Mouse (Mus musculus): Measurements from ENCODE around the gene Pald1.
A peak's percentile ranks its signal among the peaks of the same experiment; 100 is the strongest.

Pald1 gene

DNA sequence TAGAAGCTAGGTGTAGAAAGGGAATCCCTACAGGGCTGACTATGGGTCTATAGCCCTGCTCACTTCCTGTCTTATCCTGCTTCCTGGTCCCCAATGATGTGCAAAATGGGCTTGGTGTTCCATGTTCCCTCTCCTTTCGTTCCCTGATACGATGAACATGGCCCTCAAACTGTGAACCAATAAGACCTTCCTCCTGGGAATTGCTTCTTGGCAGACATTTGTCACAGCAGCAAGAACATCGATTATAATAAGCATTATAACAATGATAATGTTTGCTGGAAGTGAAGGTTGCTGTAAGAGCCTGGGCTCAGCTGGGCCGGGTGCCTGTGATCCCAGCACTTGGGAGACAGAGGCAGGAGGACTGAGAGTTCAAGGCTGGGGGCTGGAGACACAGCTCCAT, 99.0 kb downstream of the Pald1 start:
- DNase-seq (ENCODE audit: extremely low spot score, low read depth, low spot score), result no peak

DNA sequence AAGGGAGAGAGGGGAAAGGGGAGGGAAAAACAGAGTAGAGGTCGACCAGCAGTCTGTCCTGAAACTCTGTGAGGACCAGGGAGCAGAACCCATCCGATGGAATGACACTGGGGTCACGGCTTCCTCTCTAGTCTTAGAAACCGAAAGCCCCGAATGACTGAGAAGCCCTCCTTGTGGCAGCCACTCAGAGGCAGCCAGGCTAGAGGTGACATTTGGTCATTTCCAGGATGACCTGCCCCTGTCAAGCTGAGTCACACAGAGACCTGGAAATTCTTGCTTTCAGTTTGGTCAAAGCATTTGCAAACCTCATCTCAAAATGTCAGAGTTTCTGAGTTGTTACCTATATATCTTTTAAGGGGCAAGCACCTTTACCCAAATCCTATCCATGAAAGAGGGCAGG, 102.2 kb downstream of the Pald1 start:
- DNase-seq (ENCODE audit: extremely low spot score, low read depth, low spot score), result no peak

DNA sequence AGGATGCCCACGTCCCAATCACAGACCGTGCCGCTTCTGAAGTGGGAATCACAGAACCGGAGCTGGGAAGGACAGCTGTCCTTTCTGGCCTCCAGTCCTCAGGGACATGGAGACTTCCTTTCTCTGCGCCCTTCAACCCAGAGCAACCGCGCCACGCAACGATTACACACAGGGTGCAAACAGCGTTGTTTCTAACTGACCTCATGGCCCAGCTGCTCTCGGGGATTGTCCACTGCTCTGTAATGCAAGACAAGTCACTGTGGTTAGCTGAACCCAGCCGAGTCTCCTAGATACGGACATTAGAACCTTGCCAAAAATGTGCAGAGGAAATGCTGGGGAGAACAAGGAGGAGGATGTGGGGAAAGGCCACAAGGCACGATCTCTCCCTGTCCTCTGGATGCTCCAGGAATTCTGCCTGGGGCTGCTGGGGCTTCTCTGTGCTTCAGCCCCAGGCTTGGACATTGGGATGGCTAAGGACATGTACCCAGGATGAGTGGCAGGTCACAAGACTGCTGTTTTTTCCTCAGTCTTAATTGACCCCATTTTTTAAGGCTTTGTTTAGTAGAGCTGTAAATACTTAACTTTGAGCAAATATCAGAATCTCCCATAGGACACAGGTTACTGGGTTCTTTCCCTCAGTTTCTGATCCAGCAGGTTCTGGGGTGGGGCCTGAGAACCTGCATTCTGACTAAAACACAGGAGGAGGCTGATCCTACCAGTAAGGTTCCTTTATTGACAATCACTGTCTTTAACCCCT, 105.2 kb downstream of the Pald1 start:
- DNase-seq (ENCODE audit: extremely low spot score, low read depth, low spot score), result no peak

DNA sequence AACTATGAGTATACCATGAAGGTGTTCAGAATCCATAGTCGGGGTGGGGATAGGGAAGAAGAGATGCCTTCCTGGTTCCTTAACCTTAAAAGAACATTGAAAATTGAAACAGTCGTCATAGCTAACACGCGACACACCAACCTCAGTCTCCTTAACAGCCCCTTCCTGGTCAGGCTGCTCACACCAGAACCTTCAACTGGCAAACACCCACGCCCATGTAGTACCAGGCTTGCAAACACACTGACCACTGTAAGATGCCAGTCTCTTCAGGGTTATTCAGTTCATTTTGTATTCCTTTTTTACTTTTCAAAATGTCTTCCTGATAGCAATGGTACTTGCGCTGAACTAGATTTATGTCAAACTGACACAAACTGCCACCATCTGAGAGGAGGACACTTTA, 106.3 kb downstream of the Pald1 start:
- no peak for DNase-seq (ENCODE audit: extremely low spot score, low read depth, low spot score)

DNA sequence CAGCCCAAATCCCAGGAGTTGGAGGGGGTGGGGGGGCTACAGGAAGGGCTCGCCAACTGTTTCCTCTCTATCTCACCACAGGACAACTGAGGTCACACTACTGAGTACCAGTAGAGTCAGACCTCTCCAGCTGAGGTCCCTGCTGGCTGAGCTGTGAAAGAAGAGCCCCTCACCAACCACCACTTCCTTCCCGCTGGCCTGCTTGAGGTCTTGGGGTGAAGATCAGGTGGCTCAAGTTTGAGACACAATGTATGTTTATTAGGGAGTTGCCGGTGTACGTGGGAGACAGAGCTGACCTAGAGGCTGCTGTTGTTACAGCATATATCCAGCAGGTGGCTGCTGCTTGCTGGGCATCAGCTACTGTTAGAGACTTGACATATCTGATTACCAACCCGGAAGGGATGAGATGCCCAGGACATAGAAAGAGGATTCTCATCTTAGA, 107.6 kb downstream of the Pald1 start:
- DNase-seq (ENCODE audit: extremely low spot score, low read depth, low spot score), result peak; percentile 24

DNA sequence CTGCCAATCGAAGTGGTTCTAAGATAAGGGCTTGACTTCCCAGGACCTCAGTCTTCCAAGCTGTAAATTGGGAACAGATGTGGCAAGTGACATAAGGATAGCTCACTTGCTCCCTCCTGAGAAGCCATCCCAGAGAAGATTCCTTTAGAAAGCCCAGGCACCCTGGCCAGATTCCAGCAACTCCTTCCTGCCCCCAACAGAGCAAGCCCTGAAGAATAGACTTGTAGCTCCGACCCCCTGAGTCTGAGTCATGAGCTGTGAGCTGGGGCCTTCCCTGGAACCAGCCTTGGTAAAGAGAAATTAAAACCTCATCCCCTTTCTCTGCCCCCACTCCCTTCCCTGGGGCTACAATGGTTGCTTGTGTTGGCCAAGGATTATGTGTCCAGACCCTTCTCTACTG, 108.8 kb downstream of the Pald1 start:
- no peak for DNase-seq (ENCODE audit: extremely low spot score, low read depth, low spot score)

DNA sequence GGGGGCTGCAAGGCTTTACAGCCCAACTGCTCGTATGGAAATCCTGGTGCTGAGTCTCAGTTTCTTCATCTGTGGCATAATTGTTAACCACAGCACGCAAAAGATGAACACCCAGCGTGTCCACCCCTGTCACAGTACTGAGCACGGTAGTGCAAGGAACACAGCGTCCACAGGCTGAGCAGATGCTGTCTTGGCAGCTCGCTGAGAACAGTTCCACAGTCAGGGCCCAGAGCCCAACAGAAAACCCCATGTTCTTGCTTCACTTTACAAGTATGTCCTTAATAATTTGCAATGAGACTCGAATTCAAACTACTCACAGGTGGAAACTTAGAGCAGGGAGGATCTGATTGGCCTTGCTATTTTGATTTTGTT, 109.5 kb downstream of the Pald1 start:
- no peak for DNase-seq (ENCODE audit: extremely low spot score, low read depth, low spot score)

DNA sequence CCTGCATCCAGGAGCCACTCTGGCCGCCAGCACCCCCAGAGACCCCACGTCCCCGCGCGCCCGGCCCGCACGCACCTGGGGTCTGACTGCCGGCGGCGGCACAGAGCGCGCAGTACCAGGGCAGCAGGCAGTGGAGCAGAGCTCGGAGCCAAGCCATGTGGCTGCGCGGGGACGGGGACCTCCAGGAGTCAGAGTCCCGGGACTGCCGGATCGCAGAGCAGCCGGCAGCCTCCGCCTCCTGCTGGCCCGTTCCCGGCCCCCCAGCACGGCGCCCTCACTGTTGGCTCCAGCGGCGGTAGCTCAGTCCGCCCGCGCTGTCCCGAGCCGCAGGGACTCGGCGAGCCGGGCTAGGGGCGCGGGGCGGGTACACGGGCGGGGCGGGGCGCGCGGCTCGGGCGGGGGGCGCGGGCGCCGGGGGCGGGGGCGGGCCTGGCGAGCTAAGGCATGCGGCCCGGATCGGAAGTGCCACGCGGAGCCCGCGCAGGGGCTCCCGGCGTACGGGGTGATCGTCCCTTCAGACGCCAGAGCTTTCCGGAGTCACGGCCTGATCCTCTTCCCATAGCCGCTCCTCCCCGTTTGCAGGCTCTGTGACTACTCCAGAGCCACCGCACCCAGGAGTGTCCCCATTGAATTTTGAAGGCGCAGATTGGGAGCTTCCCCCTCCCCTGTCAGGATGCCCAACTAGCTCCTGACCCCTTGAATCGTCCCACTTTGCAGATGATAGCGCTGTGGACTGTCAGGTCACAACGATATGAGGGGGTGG, 110.1 kb downstream of the Pald1 start, which contains the start of gene Adamts14:
Gene Adamts14 (minus strand): TSS at position 358 of the 763 bp plus-strand sequence.
- no peak for DNase-seq (ENCODE audit: extremely low spot score, low read depth, low spot score)

DNA sequence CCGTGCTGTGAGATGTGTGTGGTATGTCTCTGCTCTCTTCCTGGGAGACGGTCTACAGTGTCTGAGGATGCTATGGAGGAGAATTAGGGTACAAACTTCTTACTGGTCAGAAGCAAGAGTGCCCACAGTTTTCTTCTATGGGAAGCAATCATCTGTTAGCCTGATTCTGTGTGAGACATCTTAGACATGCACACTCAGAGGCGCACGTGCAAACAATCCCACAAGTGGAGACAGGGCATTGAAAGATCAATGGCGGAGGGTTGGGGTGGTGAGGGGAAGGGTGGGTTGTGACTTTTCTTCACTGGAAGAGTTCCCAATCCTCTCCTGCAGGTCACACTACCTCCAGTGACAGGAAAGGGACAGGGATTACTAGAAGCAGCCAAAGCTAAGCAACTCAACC, 110.7 kb downstream of the Pald1 start:
- no peak for DNase-seq (ENCODE audit: extremely low spot score, low read depth, low spot score)

DNA sequence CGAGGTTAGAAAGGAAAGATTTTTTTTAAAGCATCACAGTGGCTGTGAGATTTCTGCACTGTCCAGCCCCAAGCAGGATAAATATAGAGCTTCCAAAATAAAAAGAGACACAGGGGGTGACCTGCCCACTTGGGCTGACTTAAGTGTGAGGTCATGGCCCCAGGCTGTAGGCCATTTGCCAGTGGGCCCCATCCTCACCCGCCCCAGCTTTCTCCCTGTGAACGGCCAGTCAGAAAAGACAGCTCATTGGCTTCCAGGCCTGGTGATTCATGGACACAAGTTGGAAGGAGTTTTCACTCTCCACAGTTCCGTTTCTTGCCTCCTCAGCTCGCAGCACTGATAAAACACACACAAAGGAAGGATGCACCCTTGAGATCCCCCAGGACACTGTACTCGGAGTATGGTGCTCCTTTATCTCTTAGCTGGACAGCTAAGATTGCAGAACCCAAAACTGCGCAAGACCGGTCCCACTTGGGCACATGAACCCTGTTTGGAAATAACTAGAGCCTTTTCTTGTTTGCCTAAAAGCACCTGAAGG, 111.2 kb downstream of the Pald1 start:
- DNase-seq (ENCODE audit: extremely low spot score, low read depth, low spot score), result no peak

Measured in hindlimb bud, embryonic 11.5 days (tissue).